24 mouse cellular contexts compared by ENCODE assay signal in genomic region chr12:108880606-108881005, GRCm38 (mm10). TPM values are rescaled to one million over a fixed set of nuclear protein-coding genes. Genes with fewer than 3 reads are reported as not detected.
DNase-seq lines count a peak whose midpoint lies in the region; ATAC-seq and TF ChIP-seq lines count a peak whose summit lies in the region.
"Had no signal": no experiment of that assay in that cellular context is flagged by ENCODE, and none has a peak within 500 bp of the region (broad histone marks: within the 10 kb centered on the region; RNA-seq: fewer than 3 reads in every experiment).

No protein-coding gene starts in this region.

- H3K9me3 ChIP-seq in intestine, embryonic 15.5 days = no peaks in the 10 kb centered on the region
- no peaks in the 10 kb centered on the region for H3K9me3 ChIP-seq in intestine, postnatal 0 days (ENCODE audit: control insufficient read depth)
- no peaks in the 10 kb centered on the region for H3K9me3 ChIP-seq in stomach, embryonic 16.5 days (replicated peaks; ENCODE audit: control insufficient read depth, low read length)
- H3K9me3 ChIP-seq in forebrain, embryonic 12.5 days = no peaks in the 10 kb centered on the region
- H3K9me3 ChIP-seq: heart, embryonic 10.5 days; heart, embryonic 15.5 days; lung, embryonic 15.5 days had no signal

- peak; percentile 92 for ATAC-seq in intestine, embryonic 15.5 days
- peak; percentile 85 for ATAC-seq in intestine, postnatal 0 days
- ATAC-seq in stomach, embryonic 16.5 days (ENCODE audit: insufficient read depth, low FRiP score) = peak; percentile 91
- ATAC-seq in forebrain, embryonic 12.5 days (ENCODE audit: low FRiP score) = no peak
- ATAC-seq: forebrain, postnatal 0 days; hindbrain, postnatal 0 days had no signal

- no peaks in the 10 kb centered on the region for H3K27me3 ChIP-seq in intestine, embryonic 15.5 days (replicated peaks)
- no peaks in the 10 kb centered on the region for H3K27me3 ChIP-seq in intestine, postnatal 0 days (replicated peaks; ENCODE audit: control insufficient read depth, insufficient read depth, low read length)
- no peaks in the 10 kb centered on the region for H3K27me3 ChIP-seq in stomach, embryonic 16.5 days (ENCODE audit: control insufficient read depth, insufficient read depth, low read length)
- H3K27me3 ChIP-seq in forebrain, embryonic 12.5 days = no peaks in the 10 kb centered on the region
- H3K27me3 ChIP-seq: heart, embryonic 15.5 days; lung, embryonic 15.5 days had no signal

- peak overlapping the region; percentile 79 for H3K27ac ChIP-seq in intestine, embryonic 15.5 days
- peak overlapping the region; percentile 21; the same call in 1 of the 2 replicates for H3K27ac ChIP-seq in intestine, postnatal 0 days (ENCODE audit: low read depth, low read length)
- peak overlapping the region; percentile 87 for H3K27ac ChIP-seq in stomach, embryonic 16.5 days (ENCODE audit: low read length)
- no peak overlapping the region for H3K27ac ChIP-seq in forebrain, embryonic 12.5 days
- H3K27ac ChIP-seq: heart, embryonic 10.5 days; heart, embryonic 15.5 days; hindbrain, postnatal 0 days; liver, embryonic 14.5 days; lung, embryonic 15.5 days had no signal

- TF ChIP-seq CTCF in intestine, postnatal 0 days (IDR thresholded peaks at IDR 0.05; ENCODE audit: low read depth) = no peak

- DNase-seq in lung, adult 18-20 months = peak; percentile 53 to 70
- no peak for DNase-seq in lung, postnatal 10 days
- no peak for DNase-seq in cerebellum, adult 11 months
- DNase-seq: adrenal gland, postnatal 25 days; B cell, adult 2 months; cerebellum, adult 2 months; cerebellum, postnatal 14 days; forebrain, postnatal 0 days; gastrocnemius, postnatal 14 days; kidney, adult 9 months; liver; midbrain, embryonic 14.5 days; right cerebral cortex, postnatal 14 days; spleen, adult 18-20 months had no signal

- no peak overlapping the region for H3K4me3 ChIP-seq in intestine, embryonic 15.5 days (replicated peaks)
- H3K4me3 ChIP-seq in intestine, postnatal 0 days (ENCODE audit: low read depth, low read length) = no peak overlapping the region
- no peak overlapping the region for H3K4me3 ChIP-seq in stomach, embryonic 16.5 days (replicated peaks; ENCODE audit: low read length)
- no peak overlapping the region for H3K4me3 ChIP-seq in forebrain, embryonic 12.5 days (replicated peaks)
- H3K4me3 ChIP-seq: erythroblast, embryonic 14.5 days; heart, embryonic 10.5 days; heart, embryonic 15.5 days; lung, embryonic 15.5 days had no signal

- 0 out of 2 replicates have a peak, but pooled peaks cover 5% of the 10 kb centered on the region for H3K36me3 ChIP-seq in intestine, embryonic 15.5 days
- H3K36me3 ChIP-seq in intestine, postnatal 0 days (ENCODE audit: control insufficient read depth, insufficient read depth) = peaks cover 51% of the 10 kb centered on the region
- H3K36me3 ChIP-seq in stomach, embryonic 16.5 days (ENCODE audit: control insufficient read depth, insufficient read depth, low read length) = peaks cover 5% of the 10 kb centered on the region; the same call in 1 of the 2 replicates
- peaks cover 79% of the 10 kb centered on the region for H3K36me3 ChIP-seq in forebrain, embryonic 12.5 days (replicated peaks)

- H3K4me2 ChIP-seq in intestine, embryonic 15.5 days (replicated peaks) = no peak overlapping the region
- no peak overlapping the region for H3K4me2 ChIP-seq in intestine, postnatal 0 days (replicated peaks; ENCODE audit: low read depth)
- H3K4me2 ChIP-seq in stomach, embryonic 16.5 days (ENCODE audit: low read depth, low read length) = peak overlapping the region; percentile 18; the same call in 1 of the 2 replicates
- no peak overlapping the region for H3K4me2 ChIP-seq in forebrain, embryonic 12.5 days
- H3K4me2 ChIP-seq: heart, embryonic 15.5 days; lung, embryonic 15.5 days had no signal

- 75% methylated on average over 5 of the region's 5 CpGs for WGBS in intestine, embryonic 15.5 days
- WGBS in intestine, postnatal 0 days = 41% methylated on average over 5 of the region's 5 CpGs
- 63% methylated on average over 5 of the region's 5 CpGs for WGBS in stomach, embryonic 16.5 days
- WGBS in forebrain, embryonic 12.5 days = 95% methylated on average over 5 of the region's 5 CpGs

- H3K4me1 ChIP-seq in intestine, embryonic 15.5 days (replicated peaks) = peaks cover 4% of the 10 kb centered on the region; the same call in 1 of the 2 replicates
- H3K4me1 ChIP-seq in intestine, postnatal 0 days (replicated peaks; ENCODE audit: control insufficient read depth, insufficient read depth, low read length) = no peaks in the 10 kb centered on the region
- no peaks in the 10 kb centered on the region for H3K4me1 ChIP-seq in stomach, embryonic 16.5 days (ENCODE audit: control insufficient read depth, insufficient read depth, low read length)
- H3K4me1 ChIP-seq in forebrain, embryonic 12.5 days = no peaks in the 10 kb centered on the region
- H3K4me1 ChIP-seq: heart, embryonic 10.5 days; heart, embryonic 15.5 days; lung, embryonic 15.5 days had no signal

- no peak overlapping the region for H3K9ac ChIP-seq in intestine, embryonic 15.5 days
- H3K9ac ChIP-seq in intestine, postnatal 0 days (ENCODE audit: low read depth, low read length) = no peak overlapping the region
- H3K9ac ChIP-seq in stomach, embryonic 16.5 days (ENCODE audit: low read length) = peak overlapping the region; percentile 36; the same call in 1 of the 2 replicates
- H3K9ac ChIP-seq in forebrain, embryonic 12.5 days = no peak overlapping the region
- H3K9ac ChIP-seq: forebrain, postnatal 0 days; heart, embryonic 15.5 days; liver, embryonic 14.5 days; lung, embryonic 15.5 days had no signal

RNA-seq across cellular contexts. Expression of gene Wdr25, which starts 12.8 kb away (rescaled TPM):
- polyA plus RNA-seq in intestine, embryonic 15.5 days (2015; fragmentation: Nextera tagmentation; extraction: Ambion mirVana) = 5.7 and 8.3 TPM in 2 replicates
- 2.7 and 2.9 TPM in 2 replicates for polyA plus RNA-seq in intestine, postnatal 0 days (2015; fragmentation: Nextera tagmentation; extraction: Ambion mirVana)
- polyA plus RNA-seq in stomach, embryonic 16.5 days (2015; fragmentation: Nextera tagmentation; extraction: Ambion mirVana) = 7.3 and 7.6 TPM in 2 replicates
- polyA plus RNA-seq in forebrain, embryonic 12.5 days (2016; fragmentation: Nextera tagmentation; extraction: Ambion mirVana) = 7.2 and 7.6 TPM in 2 replicates

RNA-seq across cellular contexts. Expression of gene Wars, which starts 13.4 kb away (rescaled TPM):
- 81.9 and 85.5 TPM in 2 replicates for polyA plus RNA-seq in intestine, embryonic 15.5 days (2015; fragmentation: Nextera tagmentation; extraction: Ambion mirVana)
- polyA plus RNA-seq in intestine, postnatal 0 days (2015; fragmentation: Nextera tagmentation; extraction: Ambion mirVana) = 34.5 and 36.5 TPM in 2 replicates
- 90.5 and 102 TPM in 2 replicates for polyA plus RNA-seq in stomach, embryonic 16.5 days (2015; fragmentation: Nextera tagmentation; extraction: Ambion mirVana)
- 126 and 130 TPM in 2 replicates for polyA plus RNA-seq in forebrain, embryonic 12.5 days (2016; fragmentation: Nextera tagmentation; extraction: Ambion mirVana)

RNA-seq across cellular contexts. Expression of gene Slc25a47, which starts 44.8 kb away (rescaled TPM):
- polyA plus RNA-seq in intestine, embryonic 15.5 days (2015; fragmentation: Nextera tagmentation; extraction: Ambion mirVana) = 7.3 and 10.1 TPM in 2 replicates
- polyA plus RNA-seq in intestine, postnatal 0 days (2015; fragmentation: Nextera tagmentation; extraction: Ambion mirVana) = 4.7 and 5.1 TPM in 2 replicates
- 10.0 TPM in 2 replicates for polyA plus RNA-seq in stomach, embryonic 16.5 days (2015; fragmentation: Nextera tagmentation; extraction: Ambion mirVana)
- 11.3 and 11.7 TPM in 2 replicates for polyA plus RNA-seq in forebrain, embryonic 12.5 days (2016; fragmentation: Nextera tagmentation; extraction: Ambion mirVana)

RNA-seq across cellular contexts. Expression of gene Slc25a29, which starts 44.9 kb away (rescaled TPM):
- polyA plus RNA-seq in intestine, embryonic 15.5 days (2015; fragmentation: Nextera tagmentation; extraction: Ambion mirVana) = 5.5 and 6.3 TPM in 2 replicates
- polyA plus RNA-seq in intestine, postnatal 0 days (2015; fragmentation: Nextera tagmentation; extraction: Ambion mirVana) = 1.8 and 1.9 TPM in 2 replicates
- 6.8 and 8.2 TPM in 2 replicates for polyA plus RNA-seq in stomach, embryonic 16.5 days (2015; fragmentation: Nextera tagmentation; extraction: Ambion mirVana)
- 15.8 and 17.0 TPM in 2 replicates for polyA plus RNA-seq in forebrain, embryonic 12.5 days (2016; fragmentation: Nextera tagmentation; extraction: Ambion mirVana)

Comparison
In these comparisons a context has a peak if more than half of its experiments do, and no peak if none do; other contexts are left out.
1. DNase-seq: peak in lung, adult 18-20 months (2 of 2); none in lung, postnatal 10 days (single experiment) and cerebellum, adult 11 months (single experiment).